Mouse (Mus musculus): ENCODE results near the gene Gm5737. TPM values are rescaled to one million over a fixed set of nuclear protein-coding genes. Genes with fewer than 3 reads are reported as not detected.
A peak's percentile ranks its signal among the peaks of the same experiment; 100 is the strongest.

The Gm5737 gene
- polyA plus RNA-seq, 1 experiment from 2014 or later = not detected

GRCm38 (mm10) chr7:120850165-120850564, 38.0 kb downstream of the Gm5737 start:
- ATAC-seq (ENCODE audit: low read depth) = no peak
- Histone ChIP-seq H3K9ac (replicated peaks; ENCODE audit: low read depth, low read length) (no peak overlapping the region), H3K4me3 (ENCODE audit: low read depth, low read length) (no peak overlapping the region), H3K27me3 (ENCODE audit: control insufficient read depth, insufficient read depth, low read length) (no peaks in the 10 kb centered on the region), H3K4me1 (ENCODE audit: control insufficient read depth, insufficient read depth, low read length) (0 out of 2 replicates have a peak, but pooled peaks cover 4% of the 10 kb centered on the region), H3K4me2 (ENCODE audit: low read depth, low read length) (no peak overlapping the region), H3K9me3 (ENCODE audit: control insufficient read depth, low read length) (no peaks in the 10 kb centered on the region), H3K36me3 (ENCODE audit: control insufficient read depth, insufficient read depth, low read length) (no peaks in the 10 kb centered on the region), H3K27ac (ENCODE audit: low read depth, low read length) (no peak overlapping the region)
- WGBS = 94% methylated on average over 3 of the region's 3 CpGs

GRCm38 (mm10) chr7:120859854-120860253, 47.7 kb downstream of the Gm5737 start:
- WGBS = 81% methylated on average over 11 of the region's 11 CpGs
- Histone ChIP-seq H3K4me2 (ENCODE audit: low read depth, low read length) (no peak overlapping the region), H3K9me3 (ENCODE audit: control insufficient read depth, low read length) (no peaks in the 10 kb centered on the region), H3K4me3 (ENCODE audit: low read depth, low read length) (no peak overlapping the region), H3K4me1 (ENCODE audit: control insufficient read depth, insufficient read depth, low read length) (peaks cover 7% of the 10 kb centered on the region; the same call in 1 of the 2 replicates), H3K27me3 (ENCODE audit: control insufficient read depth, insufficient read depth, low read length) (no peaks in the 10 kb centered on the region), H3K27ac (ENCODE audit: low read depth, low read length) (no peak overlapping the region), H3K9ac (replicated peaks; ENCODE audit: low read depth, low read length) (no peak overlapping the region), H3K36me3 (ENCODE audit: control insufficient read depth, insufficient read depth, low read length) (no peaks in the 10 kb centered on the region)
- ATAC-seq (ENCODE audit: low read depth) = no peak

- Histone ChIP-seq H3K4me2 (ENCODE audit: low read depth, low read length) (no peak overlapping the region), H3K36me3 (ENCODE audit: control insufficient read depth, insufficient read depth, low read length) (no peaks in the 10 kb centered on the region), H3K27ac (ENCODE audit: low read depth, low read length) (no peak overlapping the region), H3K4me1 (ENCODE audit: control insufficient read depth, insufficient read depth, low read length) (peaks cover 16% of the 10 kb centered on the region), H3K9ac (replicated peaks; ENCODE audit: low read depth, low read length) (no peak overlapping the region), H3K4me3 (ENCODE audit: low read depth, low read length) (no peak overlapping the region), H3K27me3 (ENCODE audit: control insufficient read depth, insufficient read depth, low read length) (no peaks in the 10 kb centered on the region), H3K9me3 (ENCODE audit: control insufficient read depth, low read length) (no peaks in the 10 kb centered on the region)
- 49% methylated on average over 10 of the region's 10 CpGs for WGBS
- ATAC-seq (ENCODE audit: low read depth) = no peak
Observed at GRCm38 (mm10) chr7:120860799-120861487, 48.8 kb downstream of the Gm5737 start.

- peaks cover 18% of the 10 kb centered on the region for H3K4me1 ChIP-seq (ENCODE audit: control insufficient read depth, insufficient read depth, low read length)
Observed at GRCm38 (mm10) chr7:120861488-120862047, 49.4 kb downstream of the Gm5737 start.

GRCm38 (mm10) chr7:120862196-120862595, 50.0 kb downstream of the Gm5737 start:
- Histone ChIP-seq H3K9me3 (ENCODE audit: control insufficient read depth, low read length) (no peaks in the 10 kb centered on the region), H3K36me3 (ENCODE audit: control insufficient read depth, insufficient read depth, low read length) (no peaks in the 10 kb centered on the region), H3K9ac (replicated peaks; ENCODE audit: low read depth, low read length) (no peak overlapping the region), H3K27me3 (ENCODE audit: control insufficient read depth, insufficient read depth, low read length) (no peaks in the 10 kb centered on the region), H3K4me1 (ENCODE audit: control insufficient read depth, insufficient read depth, low read length) (peaks cover 18% of the 10 kb centered on the region), H3K4me2 (ENCODE audit: low read depth, low read length) (no peak overlapping the region), H3K27ac (ENCODE audit: low read depth, low read length) (no peak overlapping the region), H3K4me3 (ENCODE audit: low read depth, low read length) (no peak overlapping the region)
- no peak for ATAC-seq (ENCODE audit: low read depth)
- WGBS = 26% methylated on average over 3 of the region's 3 CpGs

More at GRCm38 (mm10) chr7:120861488-120862047, 49.4 kb downstream of the Gm5737 start:
- no peaks in the 10 kb centered on the region for H3K36me3 ChIP-seq (ENCODE audit: control insufficient read depth, insufficient read depth, low read length)
- H3K9ac ChIP-seq (replicated peaks; ENCODE audit: low read depth, low read length) = no peak overlapping the region
- no peak for ATAC-seq (ENCODE audit: low read depth)
- H3K27me3 ChIP-seq (ENCODE audit: control insufficient read depth, insufficient read depth, low read length) = no peaks in the 10 kb centered on the region
- H3K27ac ChIP-seq (ENCODE audit: low read depth, low read length) = no peak overlapping the region
- no peaks in the 10 kb centered on the region for H3K9me3 ChIP-seq (ENCODE audit: control insufficient read depth, low read length)
- H3K4me3 ChIP-seq (ENCODE audit: low read depth, low read length) = no peak overlapping the region
- H3K4me2 ChIP-seq (ENCODE audit: low read depth, low read length) = no peak overlapping the region
- 54% methylated on average over 2 of the region's 2 CpGs for WGBS

- no peaks in the 10 kb centered on the region for H3K36me3 ChIP-seq (ENCODE audit: control insufficient read depth, insufficient read depth, low read length)
- ATAC-seq (ENCODE audit: low read depth) = no peak
- no peaks in the 10 kb centered on the region for H3K27me3 ChIP-seq (ENCODE audit: control insufficient read depth, insufficient read depth, low read length)
- 70% methylated on average over 7 of the region's 7 CpGs for WGBS
- no peak overlapping the region for H3K4me3 ChIP-seq (ENCODE audit: low read depth, low read length)
- H3K27ac ChIP-seq (ENCODE audit: low read depth, low read length) = no peak overlapping the region
- no peak overlapping the region for H3K9ac ChIP-seq (replicated peaks; ENCODE audit: low read depth, low read length)
- no peak overlapping the region for H3K4me2 ChIP-seq (ENCODE audit: low read depth, low read length)
- H3K4me1 ChIP-seq (ENCODE audit: control insufficient read depth, insufficient read depth, low read length) = peaks cover 18% of the 10 kb centered on the region
- H3K9me3 ChIP-seq (ENCODE audit: control insufficient read depth, low read length) = no peaks in the 10 kb centered on the region
Observed at GRCm38 (mm10) chr7:120862626-120863025, 50.5 kb downstream of the Gm5737 start.

- Histone ChIP-seq H3K9ac (replicated peaks; ENCODE audit: low read depth, low read length) (no peak overlapping the region), H3K36me3 (ENCODE audit: control insufficient read depth, insufficient read depth, low read length) (no peaks in the 10 kb centered on the region), H3K27me3 (ENCODE audit: control insufficient read depth, insufficient read depth, low read length) (no peaks in the 10 kb centered on the region), H3K4me2 (ENCODE audit: low read depth, low read length) (no peak overlapping the region), H3K9me3 (ENCODE audit: control insufficient read depth, low read length) (no peaks in the 10 kb centered on the region), H3K27ac (ENCODE audit: low read depth, low read length) (no peak overlapping the region), H3K4me1 (ENCODE audit: control insufficient read depth, insufficient read depth, low read length) (peaks cover 18% of the 10 kb centered on the region), H3K4me3 (ENCODE audit: low read depth, low read length) (no peak overlapping the region)
- 51% methylated on average over 5 of the region's 5 CpGs for WGBS
- no peak for ATAC-seq (ENCODE audit: low read depth)
Observed at GRCm38 (mm10) chr7:120863476-120863875, 51.3 kb downstream of the Gm5737 start.

- H3K4me2 ChIP-seq (ENCODE audit: low read depth, low read length) = peak overlapping the region; percentile 21; the same call in 1 of the 2 replicates
- peak; percentile 90 for ATAC-seq (ENCODE audit: low read depth)
- no peak overlapping the region for H3K27ac ChIP-seq (ENCODE audit: low read depth, low read length)
- WGBS = 5% methylated on average over 7 of the region's 7 CpGs
- H3K9me3 ChIP-seq (ENCODE audit: control insufficient read depth, low read length) = no peaks in the 10 kb centered on the region
- H3K9ac ChIP-seq (replicated peaks; ENCODE audit: low read depth, low read length) = no peak overlapping the region
- H3K27me3 ChIP-seq (ENCODE audit: control insufficient read depth, insufficient read depth, low read length) = no peaks in the 10 kb centered on the region
- H3K36me3 ChIP-seq (ENCODE audit: control insufficient read depth, insufficient read depth, low read length) = no peaks in the 10 kb centered on the region
- H3K4me1 ChIP-seq (ENCODE audit: control insufficient read depth, insufficient read depth, low read length) = peaks cover 18% of the 10 kb centered on the region
- H3K4me3 ChIP-seq (ENCODE audit: low read depth, low read length) = no peak overlapping the region
Observed at GRCm38 (mm10) chr7:120865100-120865499, 52.9 kb downstream of the Gm5737 start.

GRCm38 (mm10) chr7:120865832-120866231, 53.7 kb downstream of the Gm5737 start:
- no peaks in the 10 kb centered on the region for H3K9me3 ChIP-seq (ENCODE audit: control insufficient read depth, low read length)
- no peak overlapping the region for H3K9ac ChIP-seq (replicated peaks; ENCODE audit: low read depth, low read length)
- ATAC-seq (ENCODE audit: low read depth) = no peak
- peak overlapping the region; percentile 49; the same call in 1 of the 2 replicates for H3K27ac ChIP-seq (ENCODE audit: low read depth, low read length)
- H3K4me2 ChIP-seq (ENCODE audit: low read depth, low read length) = no peak overlapping the region
- no peaks in the 10 kb centered on the region for H3K27me3 ChIP-seq (ENCODE audit: control insufficient read depth, insufficient read depth, low read length)
- peaks cover 18% of the 10 kb centered on the region for H3K4me1 ChIP-seq (ENCODE audit: control insufficient read depth, insufficient read depth, low read length)
- 45% methylated on average over 4 of the region's 4 CpGs for WGBS
- no peak overlapping the region for H3K4me3 ChIP-seq (ENCODE audit: low read depth, low read length)
- no peaks in the 10 kb centered on the region for H3K36me3 ChIP-seq (ENCODE audit: control insufficient read depth, insufficient read depth, low read length)

Measured in neural tube, embryonic 14.5 days (tissue).